In the genomic region with DNA sequence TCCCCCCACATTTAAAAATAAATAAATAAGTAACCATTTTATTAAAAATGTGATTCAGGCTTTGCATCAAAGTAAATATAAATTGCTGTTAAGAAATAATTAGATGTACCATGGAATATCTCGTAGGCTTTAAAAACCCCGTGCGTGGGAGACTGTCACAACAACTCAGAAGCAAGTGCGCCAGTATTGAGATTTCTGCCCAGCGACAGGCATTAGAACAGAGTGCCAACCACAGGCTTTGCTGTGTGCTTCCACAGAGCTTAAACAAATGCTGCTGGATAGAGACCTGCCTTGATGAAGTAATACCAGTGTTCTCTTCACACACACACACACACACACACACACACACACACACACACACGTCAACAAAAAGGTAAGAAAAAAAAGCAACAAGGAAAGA, we compare ENCODE assay signal across 27 mouse cellular contexts.
DNase-seq lines count a peak whose midpoint lies in the region; ATAC-seq and TF ChIP-seq lines count a peak whose summit lies in the region.
"Had no signal": no experiment of that assay in that cellular context is flagged by ENCODE, and none has a peak within 500 bp of the region (broad histone marks: within the 10 kb centered on the region; RNA-seq: fewer than 3 reads in every experiment).

No protein-coding gene starts in this region.

- no peaks in the 10 kb centered on the region for H3K36me3 ChIP-seq in forebrain, embryonic 14.5 days (ENCODE audit: control insufficient read depth, insufficient read depth, low read length)
- no peaks in the 10 kb centered on the region for H3K36me3 ChIP-seq in forebrain, embryonic 11.5 days (ENCODE audit: control insufficient read depth, insufficient read depth, low read length)
- H3K36me3 ChIP-seq in thymus, adult 2 months (ENCODE audit: control insufficient read depth, insufficient read depth, low read length), result no peaks in the 10 kb centered on the region
- no peaks in the 10 kb centered on the region for H3K36me3 ChIP-seq in kidney, embryonic 16.5 days (ENCODE audit: insufficient read depth, low read length)
- H3K36me3 ChIP-seq: embryonic facial prominence, embryonic 10.5 days; hindbrain, embryonic 10.5 days; intestine, embryonic 15.5 days; lung, embryonic 15.5 days; midbrain, embryonic 15.5 days; neural tube, embryonic 12.5 days had no signal

- DNase-seq in forebrain, embryonic 14.5 days (ENCODE audit: low spot score), result peak; percentile 61
- no peak for DNase-seq in forebrain, embryonic 11.5 days (ENCODE audit: low spot score)
- peak; percentile 43 to 47 for DNase-seq in left cerebral cortex, postnatal 25 days (ENCODE audit: low spot score in 2 of 2)
- DNase-seq in left cerebral cortex, adult 18-20 months (ENCODE audit: low spot score in 2 of 2), result no peak
- peak; percentile 59 for DNase-seq in brain, embryonic 14.5 days (ENCODE audit: low read depth)
- peak; percentile 52 for DNase-seq in gonadal fat pad, adult 2 months (ENCODE audit: low read depth)
- DNase-seq in thymus, adult 2 months, result no peak
- DNase-seq: adrenal gland, postnatal 36 days; cerebellum, adult 11-12 months; cerebellum, postnatal 36 days; gastrocnemius, adult 2 months; heart, postnatal 10 days; kidney, adult 9 months; kidney, postnatal 25 days; lung, postnatal 36 days had no signal

- TF ChIP-seq POLR2A in brain, embryonic 14.5 days (IDR thresholded peaks at IDR 0.05; ENCODE audit: borderline replicate concordance, extremely low read depth, insufficient read depth, insufficient read length, poor library complexity, severe bottlenecking), result no peak
- TF ChIP-seq POLR2A in thymus, adult 2 months (IDR thresholded peaks at IDR 0.05; ENCODE audit: control insufficient read depth, extremely low read depth, insufficient read depth, low read length, poor library complexity), result no peak

- intact Hi-C loops in left cerebral cortex, postnatal 25 days (cut with DNase I), result no loop called here

- no peak for TF ChIP-seq CTCF in brain, embryonic 14.5 days (IDR thresholded peaks at IDR 0.05; ENCODE audit: borderline replicate concordance, extremely low read depth, insufficient read depth, insufficient read length)
- TF ChIP-seq CTCF in thymus, adult 2 months (IDR thresholded peaks at IDR 0.05; ENCODE audit: borderline replicate concordance, control insufficient read depth, extremely low read depth, insufficient read depth, low read length, poor library complexity), result no peak

- H3K4me2 ChIP-seq in forebrain, embryonic 14.5 days (ENCODE audit: low read length), result no peak overlapping the region
- H3K4me2 ChIP-seq in forebrain, embryonic 11.5 days (ENCODE audit: low read depth, low read length, severe bottlenecking), result no peak overlapping the region
- no peak overlapping the region for H3K4me2 ChIP-seq in kidney, embryonic 16.5 days (replicated peaks; ENCODE audit: low read depth, low read length)
- H3K4me2 ChIP-seq: heart, embryonic 11.5 days; intestine, embryonic 15.5 days; lung, embryonic 15.5 days; midbrain, embryonic 15.5 days; neural tube, embryonic 12.5 days had no signal

- H3K27me3 ChIP-seq in forebrain, embryonic 14.5 days (replicated peaks; ENCODE audit: control insufficient read depth, insufficient read depth, low read length), result no peaks in the 10 kb centered on the region
- H3K27me3 ChIP-seq in forebrain, embryonic 11.5 days (ENCODE audit: control insufficient read depth, insufficient read depth, low read length), result no peaks in the 10 kb centered on the region
- no peaks in the 10 kb centered on the region for H3K27me3 ChIP-seq in thymus, adult 2 months (ENCODE audit: control insufficient read depth, insufficient read depth, low read length)
- H3K27me3 ChIP-seq in kidney, embryonic 16.5 days (ENCODE audit: insufficient read depth, low read length), result no peaks in the 10 kb centered on the region
- H3K27me3 ChIP-seq: intestine, embryonic 15.5 days; lung, embryonic 15.5 days; megakaryocyte, embryonic 14.5 days; midbrain, embryonic 15.5 days; neural tube, embryonic 12.5 days had no signal

- no peak overlapping the region for H3K9ac ChIP-seq in forebrain, embryonic 14.5 days (ENCODE audit: low read length)
- no peak overlapping the region for H3K9ac ChIP-seq in forebrain, embryonic 11.5 days (ENCODE audit: low read length)
- H3K9ac ChIP-seq in kidney, embryonic 16.5 days (replicated peaks; ENCODE audit: low read length), result no peak overlapping the region
- H3K9ac ChIP-seq: intestine, embryonic 15.5 days; liver, embryonic 14.5 days; lung, embryonic 15.5 days; midbrain, embryonic 15.5 days; neural tube, embryonic 12.5 days had no signal

- H3K9me3 ChIP-seq in forebrain, embryonic 14.5 days (replicated peaks; ENCODE audit: control insufficient read depth, low read length), result no peaks in the 10 kb centered on the region
- H3K9me3 ChIP-seq in forebrain, embryonic 11.5 days (ENCODE audit: control insufficient read depth, low read length), result no peaks in the 10 kb centered on the region
- H3K9me3 ChIP-seq in kidney, embryonic 16.5 days (ENCODE audit: low read length), result no peaks in the 10 kb centered on the region
- H3K9me3 ChIP-seq: embryonic facial prominence, embryonic 10.5 days; hindbrain, embryonic 10.5 days; intestine, embryonic 15.5 days; lung, embryonic 15.5 days; megakaryocyte, embryonic 14.5 days; midbrain, embryonic 15.5 days; neural tube, embryonic 12.5 days had no signal

- peaks cover 5% of the 10 kb centered on the region; the same call in 1 of the 2 replicates for H3K4me1 ChIP-seq in forebrain, embryonic 14.5 days (ENCODE audit: control insufficient read depth, insufficient read depth, low read length)
- H3K4me1 ChIP-seq in forebrain, embryonic 11.5 days (replicated peaks; ENCODE audit: control insufficient read depth, insufficient read depth, low read length), result peaks cover 3% of the 10 kb centered on the region; the same call in 1 of the 2 replicates
- H3K4me1 ChIP-seq in thymus, adult 2 months (replicated peaks; ENCODE audit: control insufficient read depth, insufficient read depth, low read length), result no peaks in the 10 kb centered on the region
- H3K4me1 ChIP-seq in kidney, embryonic 16.5 days (ENCODE audit: insufficient read depth, low read length), result peaks cover 4% of the 10 kb centered on the region; the same call in 1 of the 2 replicates

- H3K27ac ChIP-seq in forebrain, embryonic 14.5 days (ENCODE audit: low read depth, low read length), result no peak overlapping the region
- H3K27ac ChIP-seq in forebrain, embryonic 11.5 days (ENCODE audit: low read depth, low read length), result no peak overlapping the region
- no peak overlapping the region for H3K27ac ChIP-seq in thymus, adult 2 months (ENCODE audit: control insufficient read depth, insufficient read depth, low read length)
- H3K27ac ChIP-seq in kidney, embryonic 16.5 days (ENCODE audit: low read length), result no peak overlapping the region
- H3K27ac ChIP-seq: embryonic facial prominence, embryonic 10.5 days; gastrocnemius, adult 2 months; hindbrain, embryonic 10.5 days; intestine, embryonic 15.5 days; liver, embryonic 14.5 days; lung, embryonic 15.5 days; midbrain, embryonic 15.5 days; neural tube, embryonic 12.5 days; stomach, postnatal 0 days had no signal

- ATAC-seq in forebrain, embryonic 14.5 days, result no peak
- no peak for ATAC-seq in forebrain, embryonic 11.5 days (replicated peaks; ENCODE audit: low FRiP score)
- ATAC-seq in kidney, embryonic 16.5 days (ENCODE audit: low FRiP score, low TSS enrichment), result no peak
- ATAC-seq: hindbrain, embryonic 16.5 days; intestine, embryonic 15.5 days; midbrain, embryonic 15.5 days had no signal

- WGBS in forebrain, embryonic 14.5 days, result 55% methylated on average over 6 of the region's 6 CpGs
- WGBS in forebrain, embryonic 11.5 days, result 89% methylated on average over 6 of the region's 6 CpGs
- WGBS in thymus, adult 2 months, result 95% methylated on average over 6 of the region's 6 CpGs
- WGBS in kidney, embryonic 16.5 days, result 86% methylated on average over 6 of the region's 6 CpGs

- no peak overlapping the region for H3K4me3 ChIP-seq in forebrain, embryonic 14.5 days (ENCODE audit: low read depth, low read length)
- no peak overlapping the region for H3K4me3 ChIP-seq in forebrain, embryonic 11.5 days (ENCODE audit: low read depth, low read length)
- no peak overlapping the region for H3K4me3 ChIP-seq in thymus, adult 2 months (ENCODE audit: control insufficient read depth, insufficient read depth, low read length)
- H3K4me3 ChIP-seq in kidney, embryonic 16.5 days (ENCODE audit: low read length), result no peak overlapping the region
- H3K4me3 ChIP-seq: embryonic facial prominence, embryonic 10.5 days; gastrocnemius, adult 2 months; hindbrain, embryonic 10.5 days; intestine, embryonic 15.5 days; lung, embryonic 15.5 days; megakaryocyte, embryonic 14.5 days; midbrain, embryonic 15.5 days; neural tube, embryonic 12.5 days had no signal

Comparison
In these comparisons a context has a peak if more than half of its experiments do, and no peak if none do; other contexts are left out.
1. DNase-seq: peak in forebrain, embryonic 14.5 days (single experiment), left cerebral cortex, postnatal 25 days (2 of 2), brain, embryonic 14.5 days (single experiment) and gonadal fat pad, adult 2 months (single experiment); none in forebrain, embryonic 11.5 days (single experiment), left cerebral cortex, adult 18-20 months (0 of 2) and thymus, adult 2 months (single experiment).